Mouse (Mus musculus) kidney, adult 2 months (tissue): ENCODE data around the gene Cdk5rap2. TPM values are rescaled to one million over a fixed set of nuclear protein-coding genes. Genes with fewer than 3 reads are reported as not detected.

Experiments used
- DNase-seq: peaks from one replicate; pipeline ENCODE4 v3.0.0; 2021
- H3K27ac ChIP-seq: fragments of 200-500 bp; 2 replicates; pipeline ENCODE4 v1.5.1; 2012; ENCODE audit warnings: low read depth, low read length, control low read depth, inconsistent platforms; ENCODE audit not compliant: insufficient read depth
- H3K27me3 ChIP-seq: fragments of 200-500 bp; replicated peaks from 2 replicates; pipeline ENCODE4 v1.6.1; 2012; ENCODE audit warnings: mild to moderate bottlenecking, moderate library complexity, low read length, inconsistent platforms; ENCODE audit not compliant: control insufficient read depth, insufficient read depth
- H3K36me3 ChIP-seq: fragments of 200-500 bp; 2 replicates; pipeline ENCODE4 v1.6.1; 2012; ENCODE audit warnings: mild to moderate bottlenecking, moderate library complexity, low read length, inconsistent platforms; ENCODE audit not compliant: control insufficient read depth, insufficient read depth
- H3K4me1 ChIP-seq: fragments of 200-500 bp; 2 replicates; pipeline ENCODE4 v1.6.1; 2011; ENCODE audit warnings: low read length; ENCODE audit not compliant: control insufficient read depth, insufficient read depth
- H3K4me3 ChIP-seq: fragments of 200-500 bp; 2 replicates; pipeline ENCODE4 v1.5.1; 2011; ENCODE audit warnings: mild to moderate bottlenecking, low read depth, low read length, control low read depth; ENCODE audit not compliant: insufficient read depth
- CTCF ChIP-seq: fragments of 200-500 bp; conservative IDR thresholded peaks from 2 replicates; pipeline ENCODE4 v1.5.1; 2011; ENCODE audit warnings: low read depth, mild to moderate bottlenecking, control low read depth, low read length, moderate library complexity, mixed read lengths; ENCODE audit not compliant: insufficient read depth, insufficient read length
- POLR2A ChIP-seq: fragments of 200-500 bp; IDR thresholded peaks from one replicate; pipeline ENCODE4 v1.6.1; 2011; ENCODE audit warnings: low read depth, low read length, control low read depth
- WGBS: fragments of 180-500 bp; shearing (Covaris S2); methylation state at CpG from one replicate; pipeline ENCODE4 v1.1.7; 2018; 5-methylcytosine and 5-hydroxymethylcytosine counted together
- polyA plus RNA-seq: library from polyadenylated mRNA; depleted of rRNA; stranded (reverse); fragments of >200 nt; gene quantifications from 2 replicates; pipeline ENCODE4 v1.2.3, GENCODE M21; 2012

The Cdk5rap2 gene
- polyA plus RNA-seq, 1 experiment, result 3.5 TPM

DNA sequence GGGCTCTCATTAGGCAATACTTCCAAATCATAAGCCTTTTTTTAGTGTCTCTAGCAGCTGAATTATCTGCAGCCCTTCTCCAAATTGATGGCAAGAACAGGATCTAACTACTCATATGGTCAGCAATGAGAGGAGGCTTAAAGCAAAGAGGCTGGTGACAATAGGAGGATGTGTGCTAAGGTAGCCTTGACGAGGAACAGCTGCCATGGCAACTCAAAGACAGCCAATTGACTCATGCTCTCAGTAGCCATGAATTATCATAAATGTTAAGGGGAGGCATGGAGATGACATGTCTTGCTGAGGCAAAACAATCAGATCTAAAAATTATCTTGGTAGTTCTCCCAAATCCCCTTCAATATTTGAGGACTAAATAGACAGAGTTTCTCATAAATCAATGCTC is 82.8 kb downstream of the Cdk5rap2 start:
- DNase-seq, result no peak
- 73% methylated on average over 1 of the region's 1 CpGs for WGBS
- H3K27me3 ChIP-seq, result no peaks in the 10 kb centered on the region
- H3K27ac ChIP-seq, result no peak overlapping the region
- H3K36me3 ChIP-seq, result no peaks in the 10 kb centered on the region
- TF ChIP-seq POLR2A (no peak), CTCF (no peak)
- H3K4me3 ChIP-seq, result no peak overlapping the region
- no peaks in the 10 kb centered on the region for H3K4me1 ChIP-seq

GRCm38 (mm10) chr4:70321586-70321985 is 88.7 kb downstream of the Cdk5rap2 start:
- no peak for DNase-seq
- Histone ChIP-seq H3K27ac (no peak overlapping the region), H3K27me3 (no peaks in the 10 kb centered on the region), H3K4me3 (no peak overlapping the region), H3K36me3 (peaks cover 2% of the 10 kb centered on the region), H3K4me1 (no peaks in the 10 kb centered on the region)
- TF ChIP-seq POLR2A (no peak), CTCF (no peak)
- 90% methylated on average over 1 of the region's 1 CpGs for whole genome bisulfite sequencing

DNA sequence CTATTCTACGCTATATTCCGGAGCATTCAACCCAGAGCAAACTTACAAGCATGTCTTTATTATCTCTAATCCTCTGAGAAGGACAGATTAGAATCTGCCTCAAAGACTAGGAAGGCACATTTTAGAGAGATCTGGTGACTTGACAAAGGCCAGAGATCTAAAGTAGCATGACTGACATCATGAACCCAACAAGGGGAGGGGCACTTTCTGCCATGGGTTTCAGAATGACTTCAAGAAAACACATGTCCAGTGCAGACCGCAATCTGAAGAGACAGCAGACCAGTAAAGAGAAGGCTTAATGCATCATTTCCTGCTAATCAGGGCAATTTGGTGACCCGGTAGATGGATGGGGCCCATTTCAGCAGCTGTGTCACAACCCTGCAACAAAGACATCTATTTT is 98.1 kb downstream of the Cdk5rap2 start:
- Histone ChIP-seq H3K36me3 (peaks cover 2% of the 10 kb centered on the region; the same call in 1 of the 2 replicates), H3K27me3 (no peaks in the 10 kb centered on the region), H3K4me3 (no peak overlapping the region), H3K4me1 (no peaks in the 10 kb centered on the region), H3K27ac (no peak overlapping the region)
- TF ChIP-seq POLR2A (no peak), CTCF (no peak)
- DNase-seq, result no peak
- 88% methylated on average over 4 of the region's 4 CpGs for WGBS

DNA sequence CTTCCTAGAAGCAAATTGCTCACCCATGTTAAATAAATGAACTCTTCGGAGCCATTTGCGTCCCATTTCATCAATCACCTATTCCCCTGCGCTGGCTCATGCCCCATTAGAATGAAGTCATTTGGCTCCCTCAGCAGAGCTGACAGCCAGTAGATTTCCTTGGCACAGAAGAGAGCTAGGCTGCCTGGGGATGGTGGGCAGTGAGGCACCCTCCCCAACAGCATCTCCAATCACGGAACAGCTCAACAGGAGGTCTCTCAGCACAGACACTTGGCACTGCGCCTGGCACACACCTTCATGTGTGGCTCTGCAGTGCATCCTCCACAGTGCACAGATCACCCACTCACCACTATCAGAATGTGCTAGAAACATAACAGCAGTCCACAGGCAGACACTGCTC is 98.7 kb downstream of the Cdk5rap2 start:
- H3K4me3 ChIP-seq, result no peak overlapping the region
- no peak overlapping the region for H3K27ac ChIP-seq
- WGBS, result 78% methylated on average over 5 of the region's 5 CpGs
- peaks cover 2% of the 10 kb centered on the region; the same call in 1 of the 2 replicates for H3K36me3 ChIP-seq
- H3K4me1 ChIP-seq, result no peaks in the 10 kb centered on the region
- no peak for TF ChIP-seq POLR2A
- no peak for TF ChIP-seq CTCF
- no peak for DNase-seq
- no peaks in the 10 kb centered on the region for H3K27me3 ChIP-seq

- no peaks in the 10 kb centered on the region for H3K4me1 ChIP-seq
- DNase-seq, result peak; percentile 52
- TF ChIP-seq POLR2A (no peak), CTCF (peak; percentile 85)
- 66% methylated on average over 4 of the region's 4 CpGs for WGBS
- no peaks in the 10 kb centered on the region for H3K36me3 ChIP-seq
- H3K27ac ChIP-seq, result no peak overlapping the region
- H3K27me3 ChIP-seq, result no peaks in the 10 kb centered on the region
- no peak overlapping the region for H3K4me3 ChIP-seq
Observed at GRCm38 (mm10) chr4:70307230-70307629, 103.0 kb downstream of the Cdk5rap2 start.

DNA sequence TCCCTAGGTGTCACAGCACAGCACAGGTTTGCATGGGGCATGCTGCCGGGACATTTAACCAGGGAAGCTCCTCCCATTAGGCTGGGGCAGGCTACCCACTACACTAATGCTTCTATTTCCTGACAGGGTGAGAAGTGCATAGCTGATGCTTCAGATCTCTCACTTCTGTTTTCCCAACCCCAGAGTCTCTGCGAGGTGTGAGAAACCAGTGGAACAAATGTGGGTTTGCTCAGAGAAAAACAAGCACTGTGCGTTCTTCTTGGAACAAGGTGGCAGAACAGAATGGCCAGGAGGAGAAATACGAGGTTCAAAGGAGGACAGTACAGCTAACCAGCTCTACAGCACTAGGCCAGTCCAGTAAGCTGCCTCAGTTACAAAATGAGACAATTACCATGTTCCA is 106.4 kb downstream of the Cdk5rap2 start:
- no peaks in the 10 kb centered on the region for H3K27me3 ChIP-seq
- WGBS, result 56% methylated on average over 4 of the region's 4 CpGs
- no peak overlapping the region for H3K4me3 ChIP-seq
- TF ChIP-seq POLR2A (no peak), CTCF (no peak)
- DNase-seq, result no peak
- no peaks in the 10 kb centered on the region for H3K4me1 ChIP-seq
- H3K27ac ChIP-seq, result no peak overlapping the region
- no peaks in the 10 kb centered on the region for H3K36me3 ChIP-seq

GRCm38 (mm10) chr4:70301187-70301586 is 109.1 kb downstream of the Cdk5rap2 start:
- Histone ChIP-seq H3K36me3 (no peaks in the 10 kb centered on the region), H3K4me3 (no peak overlapping the region), H3K27ac (no peak overlapping the region), H3K27me3 (no peaks in the 10 kb centered on the region), H3K4me1 (no peaks in the 10 kb centered on the region)
- DNase-seq, result no peak
- TF ChIP-seq CTCF, result no peak
- TF ChIP-seq POLR2A, result no peak
- WGBS, result 87% methylated on average over 9 of the region's 9 CpGs

DNA sequence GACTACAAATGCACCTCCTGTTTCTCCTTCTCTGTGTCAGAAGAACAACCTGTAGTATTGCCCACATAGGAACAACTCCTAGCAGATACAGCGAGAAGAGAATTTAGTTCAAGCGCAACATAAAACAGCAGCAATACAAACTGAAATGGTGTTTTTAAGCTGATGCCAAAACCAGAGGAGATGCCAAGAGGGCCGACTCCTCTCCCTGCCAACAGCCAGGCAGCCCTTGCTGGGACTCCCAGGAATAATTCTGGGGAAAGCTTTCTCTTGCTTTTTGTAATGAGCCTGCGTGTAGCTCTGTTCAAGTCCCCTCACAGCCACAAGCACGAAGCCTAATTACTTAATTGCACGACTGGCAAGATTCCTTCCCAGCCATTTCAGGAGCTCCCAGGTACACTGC is 120.9 kb downstream of the Cdk5rap2 start:
- WGBS, result 88% methylated on average over 6 of the region's 6 CpGs
- H3K27me3 ChIP-seq, result no peaks in the 10 kb centered on the region
- DNase-seq, result no peak
- H3K4me1 ChIP-seq, result no peaks in the 10 kb centered on the region
- H3K27ac ChIP-seq, result no peak overlapping the region
- no peak overlapping the region for H3K4me3 ChIP-seq
- no peak for TF ChIP-seq CTCF
- no peak for TF ChIP-seq POLR2A
- no peaks in the 10 kb centered on the region for H3K36me3 ChIP-seq
